Mouse (Mus musculus): ENCODE measurements around the gene Pigb.
A peak's percentile ranks its signal among the peaks of the same experiment; 100 is the strongest.
"Not testable (repeated sequence)": the region's sequence is repeated elsewhere in the genome, so short reads cannot be mapped to it uniquely, and the experiment has no call there.

Pigb gene

DNA sequence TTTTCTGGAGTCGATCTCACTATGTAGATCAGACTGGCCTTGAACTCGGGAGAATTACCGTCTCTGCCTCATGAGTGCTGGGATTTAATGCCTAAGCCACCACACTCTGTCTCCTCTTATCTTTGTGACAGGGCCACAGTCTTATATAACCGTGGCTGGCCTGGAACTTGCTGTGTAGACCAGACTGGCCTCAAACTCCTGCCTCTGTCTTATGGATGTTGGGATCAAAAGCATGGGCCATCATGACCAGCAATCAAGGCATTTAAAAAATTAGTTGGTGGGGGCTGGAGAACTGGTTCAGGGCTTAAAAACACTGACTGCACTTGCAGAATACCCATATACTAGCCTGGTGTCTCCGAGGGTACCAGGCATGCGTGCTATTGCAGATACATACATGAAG, at the start of gene Pigb:
Gene Pigb (minus strand): TSS at position 299 of the 400 bp plus-strand sequence.
- no peak for DNase-seq (ENCODE audit: low spot score)

DNA sequence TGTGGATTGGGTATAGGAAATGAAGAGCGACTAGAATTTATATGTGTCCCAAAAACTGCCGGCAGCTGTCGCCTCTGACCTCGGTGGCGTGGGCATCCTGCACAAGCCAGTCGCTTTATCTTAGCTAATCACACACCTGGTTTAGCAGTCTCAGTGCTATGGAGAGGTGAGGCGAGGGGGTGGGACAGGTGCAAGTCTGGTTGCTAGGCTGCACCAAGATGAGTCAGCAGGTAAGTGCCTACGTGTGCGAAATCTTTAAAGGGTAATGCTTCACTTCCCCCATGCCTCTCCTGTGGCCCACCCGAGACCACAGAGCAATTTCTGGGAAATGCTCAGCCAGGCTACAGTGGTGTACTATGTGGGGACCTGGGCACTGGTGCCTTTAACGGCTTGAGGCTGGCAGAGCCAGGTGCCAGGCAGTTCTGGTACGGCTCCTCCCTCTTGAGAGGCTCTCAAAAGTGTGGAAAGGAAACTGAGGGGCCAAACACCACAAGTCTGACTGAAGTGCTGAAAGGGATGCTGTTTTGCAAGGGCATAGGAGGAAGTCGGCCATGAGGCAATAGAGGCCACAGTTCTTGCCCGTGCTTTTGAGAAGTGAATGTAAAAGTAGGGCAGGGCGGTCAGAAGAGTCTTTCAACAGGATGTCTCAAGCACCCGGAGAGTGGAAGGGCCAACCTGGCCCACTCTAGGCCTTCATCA, 49.2 kb upstream of the Pigb start:
- DNase-seq (ENCODE audit: low spot score) = no peak

DNA sequence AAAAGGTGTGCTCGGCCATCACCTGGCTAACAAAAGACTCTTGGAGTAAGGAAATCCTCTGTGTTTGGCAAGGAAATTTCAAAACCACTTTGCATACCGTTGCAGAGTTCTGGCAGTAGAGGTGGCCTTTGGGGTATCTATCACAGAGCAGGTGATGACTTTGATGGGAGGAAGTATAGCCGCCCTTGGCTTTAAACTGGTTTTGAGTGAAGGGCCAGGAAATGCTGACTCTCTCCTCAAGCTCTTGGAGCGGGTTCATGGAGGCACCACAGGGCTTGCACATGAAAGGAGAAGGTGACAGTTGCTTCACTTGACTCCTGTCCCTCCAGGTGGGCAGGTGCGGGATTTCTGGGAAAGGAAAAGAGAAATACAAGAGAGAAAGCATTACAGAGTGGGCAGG, 47.4 kb upstream of the Pigb start:
- DNase-seq (ENCODE audit: low spot score) = no peak

DNA sequence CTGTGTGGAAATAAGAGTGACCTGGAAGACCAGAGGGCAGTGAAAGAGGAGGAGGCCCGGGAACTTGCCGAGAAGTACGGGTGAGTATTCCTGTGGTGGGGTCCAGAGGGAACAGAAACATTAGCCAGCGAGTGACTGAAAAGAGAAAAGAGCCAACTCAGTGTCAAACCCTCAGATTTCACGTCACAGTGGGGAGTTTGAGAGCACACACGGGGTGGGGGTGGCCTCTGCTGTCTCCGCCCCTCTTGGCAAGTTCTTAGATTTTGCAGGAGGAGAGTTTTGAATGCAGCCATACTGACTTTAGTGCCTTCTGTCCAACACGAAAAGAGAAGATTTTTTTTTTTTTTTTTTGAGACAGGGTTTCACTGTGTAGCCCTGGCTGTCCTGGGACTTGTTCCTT, 46.9 kb upstream of the Pigb start:
- no peak for DNase-seq (ENCODE audit: low spot score)

DNA sequence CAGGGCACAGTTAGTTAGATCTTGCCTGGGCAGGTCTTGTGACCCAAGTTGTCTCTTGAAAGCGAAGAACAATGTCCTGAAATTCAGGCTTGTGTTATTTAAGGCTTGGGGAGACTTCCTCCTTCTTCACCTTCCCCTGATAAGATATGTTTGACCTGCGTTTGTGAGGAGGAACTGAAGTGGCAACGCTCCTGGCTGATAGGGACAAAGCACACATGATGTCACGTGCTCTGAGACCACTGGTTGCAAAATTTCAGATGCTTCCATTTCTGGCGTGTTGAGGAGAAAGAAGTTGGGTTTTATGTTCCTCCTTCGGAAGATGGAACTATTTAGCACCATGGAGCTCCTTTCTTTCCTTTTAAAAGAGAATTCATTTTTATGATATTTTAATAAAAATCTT, 45.7 kb upstream of the Pigb start:
- no peak for DNase-seq (ENCODE audit: low spot score)

DNA sequence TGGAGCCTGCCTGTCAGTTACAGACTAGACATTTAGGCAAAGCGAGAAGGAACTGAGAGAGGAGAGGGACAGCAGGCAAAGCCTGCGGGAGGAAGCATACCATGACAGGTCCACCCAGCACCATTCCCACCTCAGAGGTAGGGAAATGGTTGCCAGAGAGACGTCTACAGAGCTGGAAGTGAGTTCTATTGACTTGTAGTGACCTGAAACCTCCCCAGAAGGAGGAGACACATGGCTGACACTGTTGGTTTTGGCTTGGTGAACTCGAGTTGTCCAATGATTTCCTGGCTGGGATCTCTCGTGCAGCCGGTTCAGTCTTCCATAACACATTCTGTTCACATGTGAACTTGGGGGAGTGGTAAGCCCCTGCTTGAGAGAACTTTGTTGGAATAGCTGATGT, 43.8 kb upstream of the Pigb start:
- DNase-seq (ENCODE audit: low spot score) = no peak

DNA sequence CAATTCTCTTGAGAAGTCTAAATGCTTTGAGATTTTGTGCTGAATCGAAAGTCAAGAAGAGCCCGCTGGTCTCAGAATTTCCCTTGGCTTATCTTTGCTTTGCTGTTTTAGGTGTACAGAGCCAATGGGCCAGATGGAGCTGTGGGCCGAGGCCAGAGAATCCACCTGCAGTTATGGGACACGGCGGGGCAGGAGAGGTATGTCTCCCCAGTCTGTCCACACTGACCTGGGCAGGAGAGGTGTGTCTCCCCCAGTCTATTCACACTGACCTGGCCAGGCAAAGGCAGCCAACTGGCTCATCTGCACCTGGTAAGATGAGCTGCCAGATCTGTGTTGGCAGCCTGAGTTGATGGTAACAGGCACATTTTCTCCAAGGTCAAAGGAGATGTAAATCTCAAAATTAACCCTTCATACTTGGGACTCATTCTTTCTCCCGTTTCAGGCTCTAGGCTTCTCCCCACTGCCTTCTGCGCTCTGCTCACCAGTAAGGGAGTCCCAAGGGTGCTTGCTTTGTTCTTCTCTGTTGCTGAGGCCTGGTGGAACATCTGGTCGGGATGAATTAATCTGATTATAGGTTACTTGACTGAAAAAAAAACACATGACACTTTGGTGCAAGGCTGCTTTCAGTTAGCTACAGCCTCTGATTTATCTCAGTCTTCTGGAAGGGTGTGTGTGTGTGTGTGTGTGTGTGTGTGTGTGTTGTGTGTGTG, 42.3 kb upstream of the Pigb start:
- DNase-seq (ENCODE audit: low spot score) = no peak

DNA sequence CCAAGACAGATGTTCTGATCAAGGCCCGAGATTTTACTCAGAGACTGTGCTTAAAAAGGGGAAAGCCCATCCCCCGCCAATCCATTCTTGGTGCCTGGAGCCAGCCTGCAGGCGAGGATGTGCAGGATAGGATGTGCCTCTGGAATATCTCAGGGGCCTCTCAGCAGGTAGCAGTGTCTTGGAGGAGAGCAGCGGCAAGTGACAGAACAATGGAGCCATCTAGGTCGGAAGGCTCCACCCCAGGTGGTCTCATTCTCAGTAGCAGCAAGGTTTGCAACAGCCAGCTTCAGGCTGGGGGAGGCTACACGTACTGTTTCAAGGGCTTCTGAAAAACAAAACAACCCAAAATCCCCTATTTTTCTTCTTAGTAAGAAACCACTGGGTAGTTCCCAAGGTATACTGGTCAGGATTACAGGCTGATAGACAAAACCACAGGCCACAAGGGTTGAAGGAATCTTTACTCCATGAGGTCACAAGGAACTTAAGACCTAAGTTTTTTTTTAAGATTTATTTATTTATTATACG, 39.7 kb upstream of the Pigb start:
- no peak for DNase-seq (ENCODE audit: low spot score)

DNA sequence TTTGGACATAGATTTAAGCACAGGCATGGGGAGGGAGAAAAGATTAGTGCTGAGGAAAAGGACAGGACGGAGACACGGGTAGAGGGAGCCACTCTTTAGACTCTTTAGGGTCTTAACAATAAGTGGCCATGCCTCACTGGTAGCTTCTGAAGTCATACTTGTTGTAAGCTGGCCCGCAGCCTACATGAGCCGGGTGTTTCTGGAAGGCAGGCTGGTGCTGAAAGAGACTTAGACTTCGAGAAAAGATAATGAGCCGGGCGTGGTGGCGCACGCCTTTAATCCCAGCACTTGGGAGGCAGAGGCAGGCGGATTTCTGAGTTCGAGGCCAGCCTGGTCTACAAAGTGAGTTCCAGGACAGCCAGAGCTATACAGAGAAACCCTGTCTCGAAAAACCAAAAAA, 39.2 kb upstream of the Pigb start:
- DNase-seq (ENCODE audit: low spot score) = not testable (repeated sequence)

DNA sequence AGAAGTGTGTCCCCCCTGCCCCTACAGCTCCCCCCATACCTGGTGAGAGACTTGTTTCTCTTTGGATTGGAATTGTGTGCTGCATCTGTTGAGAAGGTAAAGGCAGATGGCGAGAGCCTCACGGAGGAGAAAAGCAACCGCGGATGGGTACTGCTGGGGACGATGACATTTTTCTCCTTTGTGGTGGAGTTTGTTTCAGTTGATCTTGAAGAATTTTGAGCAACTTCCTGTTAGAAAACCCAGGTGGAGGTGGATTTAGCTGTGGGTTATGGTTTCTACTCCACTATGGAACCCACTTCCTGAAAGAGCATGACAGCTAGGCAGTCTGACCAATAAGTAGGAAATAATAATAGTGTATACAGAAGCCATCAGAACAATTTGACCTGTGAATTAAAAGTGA, 33.0 kb upstream of the Pigb start:
- DNase-seq (ENCODE audit: low spot score) = no peak

DNA sequence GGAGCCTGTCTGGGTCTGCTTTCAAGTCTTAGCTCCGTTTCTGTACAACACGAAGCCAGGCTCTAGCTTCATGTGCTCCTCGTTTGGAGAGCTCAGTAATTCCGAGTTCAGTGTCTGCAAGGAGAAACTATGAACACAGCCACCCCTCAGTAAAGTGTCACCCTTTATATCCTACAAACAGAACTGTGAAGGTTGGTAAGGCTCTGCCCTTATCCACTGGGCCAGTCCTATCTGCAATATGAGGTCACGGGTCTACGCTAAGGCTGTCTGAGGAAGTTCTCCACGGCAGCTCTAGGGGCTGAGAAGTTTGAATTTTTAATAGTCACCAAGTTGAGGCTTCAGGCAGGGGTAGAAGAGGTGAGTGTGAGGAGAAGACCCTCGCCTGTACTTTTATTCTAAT, 32.2 kb upstream of the Pigb start:
- DNase-seq (ENCODE audit: low spot score) = no peak

DNA sequence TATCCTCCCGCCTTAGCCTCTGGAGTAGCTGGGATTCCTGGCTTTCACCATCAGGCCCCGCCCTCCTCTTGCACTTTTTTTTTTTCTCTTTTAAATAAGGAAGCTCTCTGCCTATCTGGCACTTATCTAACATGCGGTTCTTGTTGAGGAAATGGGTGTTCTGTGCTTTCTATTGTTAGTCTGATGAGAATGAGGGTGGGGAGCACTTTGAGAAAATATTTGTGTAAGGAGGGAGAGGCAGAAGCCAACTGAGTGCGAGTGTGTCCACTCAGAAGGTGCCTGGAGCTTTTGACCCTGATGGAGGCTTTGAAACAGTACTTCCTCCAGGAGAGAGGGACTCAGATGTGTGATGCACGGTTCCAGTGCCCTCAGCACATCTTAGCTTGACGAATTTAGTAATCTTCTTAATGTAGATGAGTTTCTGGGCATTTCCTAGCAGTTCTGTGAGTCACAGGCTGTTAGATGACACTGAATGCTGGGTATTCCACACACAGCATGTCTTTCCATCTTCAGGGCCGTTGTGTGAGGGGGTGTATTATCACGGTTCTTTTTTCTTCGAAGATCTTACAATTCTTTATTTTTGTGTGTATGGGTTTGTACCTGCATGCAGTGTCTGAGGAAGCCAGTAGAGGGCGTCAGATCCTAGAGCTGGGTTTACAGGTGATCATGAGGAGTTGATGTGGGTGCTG, 30.9 kb upstream of the Pigb start:
- no peak for DNase-seq (ENCODE audit: low spot score)

DNA sequence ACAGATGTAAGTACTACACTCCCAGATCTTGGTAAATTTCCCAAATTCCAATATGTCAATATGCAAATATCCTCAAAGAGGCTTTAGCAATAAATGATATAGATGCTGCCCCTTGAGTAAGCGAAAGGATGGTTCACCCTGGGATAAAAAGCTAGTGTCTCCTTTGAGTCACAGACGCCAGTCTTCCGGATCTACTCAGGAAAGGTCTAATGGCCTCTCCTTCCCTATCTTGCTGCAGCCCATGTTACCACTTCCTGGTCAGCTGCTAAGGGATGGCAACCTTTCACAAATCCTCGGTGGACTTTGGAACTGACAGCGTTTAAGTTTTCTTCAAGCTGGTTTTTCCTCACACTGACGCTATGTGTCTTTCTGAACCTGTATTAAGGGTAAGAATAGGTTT, 28.5 kb upstream of the Pigb start:
- no peak for DNase-seq (ENCODE audit: low spot score)

DNA sequence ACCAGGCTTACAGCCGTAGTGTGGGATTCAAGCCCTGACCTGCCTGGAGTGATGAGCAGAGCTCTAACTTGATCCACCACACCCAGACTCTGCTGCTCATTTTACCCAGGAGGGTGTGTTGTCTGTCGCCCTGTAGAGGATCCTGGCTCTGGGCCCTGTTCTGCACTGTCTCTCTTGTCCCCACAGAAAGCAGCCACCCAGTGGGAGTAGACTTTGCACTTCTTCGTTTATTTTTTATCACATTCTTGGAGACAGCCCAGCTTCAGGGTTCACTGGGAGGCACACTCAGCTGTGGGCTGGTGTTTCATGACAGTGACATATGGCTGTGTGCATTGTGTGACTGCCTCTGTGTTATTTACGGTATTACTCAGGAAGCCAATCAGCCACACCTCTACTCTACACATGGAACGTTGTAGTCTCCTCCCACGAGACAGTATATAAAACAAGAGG, 28.1 kb upstream of the Pigb start:
- DNase-seq (ENCODE audit: low spot score) = peak; percentile 19

DNA sequence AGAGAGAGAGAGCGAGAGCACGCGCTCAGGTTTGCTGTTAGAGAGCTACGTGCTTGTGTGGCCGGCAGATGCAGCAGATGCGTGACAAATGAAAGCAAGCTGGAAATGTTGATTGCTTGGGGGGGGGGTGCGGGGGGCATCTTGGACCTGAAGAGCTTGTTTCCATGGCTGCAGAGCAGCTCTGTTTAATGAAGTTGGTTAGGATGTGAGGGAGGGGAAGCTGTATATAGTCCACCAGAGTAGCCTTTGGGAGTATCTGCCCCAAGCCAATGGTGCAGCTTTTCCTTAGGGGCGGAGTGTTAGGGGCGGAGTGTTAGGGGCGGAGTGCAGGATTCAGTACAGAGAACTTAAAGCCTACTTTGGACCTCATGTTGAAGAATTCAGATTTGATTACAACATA, 26.9 kb upstream of the Pigb start:
- DNase-seq (ENCODE audit: low spot score) = peak; percentile 68

DNA sequence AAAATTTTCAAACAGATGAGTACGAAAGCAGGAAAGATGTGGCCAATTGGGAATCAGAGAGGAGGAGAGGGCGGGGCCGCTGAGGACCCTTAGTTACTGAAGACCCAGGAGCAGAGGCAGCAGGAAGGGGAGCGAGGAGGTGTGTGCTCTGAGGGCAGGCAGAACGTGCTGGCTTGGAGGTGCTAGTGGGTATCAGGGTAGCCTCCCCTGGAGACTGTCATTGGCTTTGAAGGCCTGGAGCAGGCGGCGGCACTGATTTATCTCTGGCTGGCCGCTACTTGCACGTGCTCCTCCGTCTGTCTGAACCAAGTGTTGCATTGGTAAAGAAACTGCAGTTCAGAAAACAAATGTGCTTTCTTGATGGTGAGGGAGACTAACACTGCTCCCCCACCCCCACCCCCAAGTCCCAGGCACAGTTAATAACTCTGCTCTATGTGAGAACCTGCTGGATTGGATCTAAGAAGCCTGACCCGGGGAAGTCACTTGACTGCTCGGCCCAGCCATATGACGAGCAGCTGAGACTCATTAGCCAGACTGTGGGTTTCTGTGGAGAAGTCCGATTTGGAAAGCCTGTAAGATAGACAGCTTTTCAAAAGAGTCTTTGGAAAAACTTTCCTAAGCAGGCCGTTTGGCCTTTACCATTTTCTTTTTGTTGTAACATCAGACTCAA, 23.6 kb upstream of the Pigb start:
- peak; percentile 52 for DNase-seq (ENCODE audit: low spot score)

DNA sequence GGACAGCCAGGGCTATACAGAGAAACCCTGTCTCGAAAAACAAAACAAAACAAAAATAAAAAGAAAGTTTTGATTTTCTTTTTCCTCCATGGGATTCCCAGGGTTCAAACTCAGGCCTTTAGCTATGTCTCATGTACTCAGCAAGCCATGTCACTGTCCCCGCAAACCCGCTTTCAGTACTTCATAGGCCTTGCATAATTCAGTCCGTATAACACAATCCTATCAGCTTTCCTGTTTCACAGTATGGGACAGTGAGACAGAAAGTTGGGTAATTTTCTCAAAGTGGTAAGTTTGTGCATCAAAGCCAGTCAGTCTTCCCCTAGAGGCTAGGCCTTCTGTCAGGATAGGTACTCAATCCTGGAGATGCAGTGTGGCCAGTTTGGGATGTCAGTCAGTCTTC, 19.0 kb upstream of the Pigb start:
- DNase-seq (ENCODE audit: low spot score) = no peak

DNA sequence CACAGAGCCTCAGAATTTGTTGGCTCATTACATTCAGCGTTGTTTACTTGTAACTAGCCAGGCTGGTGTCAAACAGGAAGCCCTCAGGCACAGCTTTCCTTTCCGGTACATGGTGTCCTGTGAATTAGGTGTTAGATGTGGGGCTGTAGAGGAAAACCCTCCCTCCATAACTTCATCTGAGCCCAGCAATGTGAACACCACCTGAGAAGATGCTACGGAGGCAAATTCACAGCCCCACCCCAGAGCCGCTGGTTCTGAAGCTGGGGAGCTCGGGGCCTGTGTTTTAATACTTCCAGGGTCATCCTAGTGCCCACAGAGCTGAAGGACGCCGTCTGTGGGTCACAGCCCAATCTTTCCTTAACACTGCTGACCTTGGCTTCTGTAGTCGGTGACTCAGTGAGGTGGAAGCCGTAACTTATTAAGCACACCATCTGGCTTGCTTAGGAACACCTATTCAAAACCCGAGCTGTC, 15.3 kb upstream of the Pigb start:
- DNase-seq (ENCODE audit: low spot score) = no peak

DNA sequence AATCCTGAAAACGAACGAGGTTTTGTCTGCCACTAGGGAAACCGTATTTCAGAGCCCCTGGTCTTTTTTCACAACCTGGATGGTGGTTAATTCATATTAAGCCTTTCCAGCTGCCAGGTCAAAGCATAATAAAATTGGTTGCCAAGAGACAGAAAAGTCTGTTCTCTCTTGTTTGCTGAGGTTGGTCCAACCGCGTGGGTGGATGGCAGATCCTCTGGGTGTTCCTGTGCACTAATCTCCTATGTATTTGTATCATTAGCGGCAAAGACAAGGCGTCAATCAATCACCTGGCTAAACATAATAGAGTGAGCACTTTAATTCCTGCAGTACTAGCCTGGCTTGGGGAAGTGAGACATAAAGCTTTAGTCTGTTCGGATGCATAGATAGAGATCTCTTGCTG, 10.4 kb upstream of the Pigb start:
- no peak for DNase-seq (ENCODE audit: low spot score)

DNA sequence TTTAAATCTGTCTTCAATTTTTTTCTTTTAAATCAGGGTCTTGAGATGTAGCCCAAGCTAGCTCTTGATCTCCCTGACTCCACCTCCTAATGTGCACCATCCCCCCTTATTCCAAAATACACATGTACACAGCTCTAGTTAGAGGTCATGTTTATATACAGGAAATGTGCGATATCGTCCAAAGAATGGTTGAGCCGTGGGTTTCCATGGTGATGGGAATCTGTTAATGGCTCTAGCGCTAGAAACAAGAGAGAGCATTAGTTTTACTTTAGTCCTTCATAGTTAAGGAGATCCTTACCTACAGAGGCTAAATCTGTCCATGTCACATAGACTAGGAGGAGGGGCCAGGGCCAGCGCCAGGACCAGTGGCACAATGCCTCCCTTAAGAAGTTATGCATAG, 9.7 kb upstream of the Pigb start:
- no peak for DNase-seq (ENCODE audit: low spot score)

DNA sequence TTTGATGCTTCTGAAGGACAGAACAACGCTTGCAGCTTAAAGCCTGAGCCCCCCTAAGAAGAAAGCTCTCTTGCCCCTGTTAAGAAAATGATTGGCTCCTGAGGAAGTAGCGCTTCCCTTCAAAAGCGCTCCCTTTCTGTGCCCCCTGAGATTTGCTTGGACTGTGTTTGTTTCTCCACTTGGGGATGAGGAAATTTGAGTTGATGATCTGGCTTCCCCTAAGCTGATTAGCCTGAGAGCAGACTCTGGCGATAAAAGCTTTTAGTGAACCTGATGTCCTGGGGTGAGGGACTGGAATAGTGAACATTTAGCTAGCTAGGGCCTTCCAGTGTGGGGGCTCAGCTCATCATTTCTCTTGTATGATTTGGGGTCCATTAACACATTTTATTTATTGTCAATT, 8.7 kb upstream of the Pigb start:
- peak; percentile 32 for DNase-seq (ENCODE audit: low spot score)

DNA sequence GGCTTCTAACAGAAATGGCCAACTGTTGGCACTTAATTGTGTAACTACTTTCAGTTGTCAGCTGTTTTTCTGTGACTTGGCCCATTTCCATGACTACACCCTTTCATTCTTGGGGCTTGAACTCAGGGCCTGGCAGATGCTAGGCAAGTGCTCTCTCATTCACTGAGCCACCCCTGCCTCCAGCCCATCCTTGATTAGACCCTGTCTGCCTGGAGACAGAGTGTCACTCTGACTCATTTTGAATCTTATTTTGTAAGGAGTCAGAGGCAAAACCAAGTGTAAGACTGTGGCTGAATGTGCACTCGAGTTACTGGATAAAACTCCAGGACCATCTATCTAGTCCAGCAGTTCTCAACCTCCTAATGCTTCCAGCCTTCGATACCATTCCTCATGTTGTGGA, 7.7 kb upstream of the Pigb start:
- DNase-seq (ENCODE audit: low spot score) = no peak
